Mouse (Mus musculus): ENCODE measurements around the gene Lrrc61. TPM values are rescaled to one million over a fixed set of nuclear protein-coding genes. Genes with fewer than 3 reads are reported as not detected.

Gene Lrrc61
- polyA plus RNA-seq, 1 experiment = 6.2 TPM

GRCm38 (mm10) chr6:48568036-48568984 is 13.7 kb downstream of the Lrrc61 start:
- Histone ChIP-seq H3K9me3 (replicated peaks; ENCODE audit: control insufficient read depth, insufficient read depth, low read length, poor library complexity, severe bottlenecking) (no peaks in the 10 kb centered on the region), H3K4me3 (ENCODE audit: low read depth, low read length) (no peak overlapping the region), H3K27me3 (ENCODE audit: control insufficient read depth, insufficient read depth, low read length, poor library complexity, severe bottlenecking) (no peaks in the 10 kb centered on the region), H3K9ac (ENCODE audit: low read depth, poor library complexity, severe bottlenecking) (no peak overlapping the region), H3K36me3 (ENCODE audit: control insufficient read depth, insufficient read depth, low read length, poor library complexity, severe bottlenecking) (no peaks in the 10 kb centered on the region), H3K4me1 (ENCODE audit: control insufficient read depth, insufficient read depth, low read length) (no peaks in the 10 kb centered on the region), H3K27ac (ENCODE audit: insufficient read depth, low read length) (no peak overlapping the region)
- no peak for TF ChIP-seq CTCF (IDR thresholded peaks at IDR 0.05; ENCODE audit: low read depth, low read length)

GRCm38 (mm10) chr6:48569065-48569807 is 14.6 kb downstream of the Lrrc61 start:
- Histone ChIP-seq H3K9me3 (replicated peaks; ENCODE audit: control insufficient read depth, insufficient read depth, low read length, poor library complexity, severe bottlenecking) (no peaks in the 10 kb centered on the region), H3K4me3 (ENCODE audit: low read depth, low read length) (no peak overlapping the region), H3K27me3 (ENCODE audit: control insufficient read depth, insufficient read depth, low read length, poor library complexity, severe bottlenecking) (no peaks in the 10 kb centered on the region), H3K4me1 (ENCODE audit: control insufficient read depth, insufficient read depth, low read length) (no peaks in the 10 kb centered on the region), H3K9ac (ENCODE audit: low read depth, poor library complexity, severe bottlenecking) (no peak overlapping the region), H3K27ac (ENCODE audit: insufficient read depth, low read length) (no peak overlapping the region), H3K36me3 (ENCODE audit: control insufficient read depth, insufficient read depth, low read length, poor library complexity, severe bottlenecking) (no peaks in the 10 kb centered on the region)
- no peak for TF ChIP-seq CTCF (IDR thresholded peaks at IDR 0.05; ENCODE audit: low read depth, low read length)
- no peak for TF ChIP-seq EP300 (IDR thresholded peaks at IDR 0.05; ENCODE audit: insufficient read depth, low read depth, low read length)

- H3K4me3 ChIP-seq (ENCODE audit: low read depth, low read length) = no peak overlapping the region
- H3K27me3 ChIP-seq (ENCODE audit: control insufficient read depth, insufficient read depth, low read length, poor library complexity, severe bottlenecking) = no peaks in the 10 kb centered on the region
- no peaks in the 10 kb centered on the region for H3K36me3 ChIP-seq (ENCODE audit: control insufficient read depth, insufficient read depth, low read length, poor library complexity, severe bottlenecking)
- TF ChIP-seq EP300 (IDR thresholded peaks at IDR 0.05; ENCODE audit: insufficient read depth, low read depth, low read length) = no peak
- no peak for TF ChIP-seq CTCF (IDR thresholded peaks at IDR 0.05; ENCODE audit: low read depth, low read length)
- no peaks in the 10 kb centered on the region for H3K4me1 ChIP-seq (ENCODE audit: control insufficient read depth, insufficient read depth, low read length)
- H3K9ac ChIP-seq (ENCODE audit: low read depth, poor library complexity, severe bottlenecking) = no peak overlapping the region
- no peaks in the 10 kb centered on the region for H3K9me3 ChIP-seq (replicated peaks; ENCODE audit: control insufficient read depth, insufficient read depth, low read length, poor library complexity, severe bottlenecking)
- no peak overlapping the region for H3K27ac ChIP-seq (ENCODE audit: insufficient read depth, low read length)
These were observed 17.4 kb downstream of the Lrrc61 start for GRCm38 (mm10) chr6:48572014-48572413.

- Histone ChIP-seq H3K36me3 (ENCODE audit: control insufficient read depth, insufficient read depth, low read length, poor library complexity, severe bottlenecking) (no peaks in the 10 kb centered on the region), H3K4me3 (ENCODE audit: low read depth, low read length) (no peak within 1 kb of the TSS), H3K27ac (ENCODE audit: insufficient read depth, low read length) (no peak within 1 kb of the TSS), H3K27me3 (ENCODE audit: control insufficient read depth, insufficient read depth, low read length, poor library complexity, severe bottlenecking) (no peaks in the 10 kb centered on the region), H3K9me3 (replicated peaks; ENCODE audit: control insufficient read depth, insufficient read depth, low read length, poor library complexity, severe bottlenecking) (no peaks in the 10 kb centered on the region), H3K4me1 (ENCODE audit: control insufficient read depth, insufficient read depth, low read length) (no peaks in the 10 kb centered on the region), H3K9ac (ENCODE audit: low read depth, poor library complexity, severe bottlenecking) (no peak within 1 kb of the TSS)
- TF ChIP-seq EP300 (IDR thresholded peaks at IDR 0.05; ENCODE audit: insufficient read depth, low read depth, low read length) = no peak
- no peak for TF ChIP-seq CTCF (IDR thresholded peaks at IDR 0.05; ENCODE audit: low read depth, low read length)
- TF ChIP-seq POLR2A (IDR thresholded peaks at IDR 0.05; ENCODE audit: insufficient read depth, low read length) = no peak
These were observed 18.0 kb downstream of the Lrrc61 start, which contains the start of gene Rarres2 for GRCm38 (mm10) chr6:48572572-48573061. Gene Rarres2 (minus strand): TSS chr6:48572789.

- no peaks in the 10 kb centered on the region for H3K9me3 ChIP-seq (replicated peaks; ENCODE audit: control insufficient read depth, insufficient read depth, low read length, poor library complexity, severe bottlenecking)
- TF ChIP-seq EP300 (IDR thresholded peaks at IDR 0.05; ENCODE audit: insufficient read depth, low read depth, low read length) (no peak), CTCF (IDR thresholded peaks at IDR 0.05; ENCODE audit: low read depth, low read length) (no peak), POLR2A (IDR thresholded peaks at IDR 0.05; ENCODE audit: insufficient read depth, low read length) (no peak)
- H3K27ac ChIP-seq (ENCODE audit: insufficient read depth, low read length) = no peak overlapping the region
- H3K4me1 ChIP-seq (ENCODE audit: control insufficient read depth, insufficient read depth, low read length) = no peaks in the 10 kb centered on the region
- no peak overlapping the region for H3K9ac ChIP-seq (ENCODE audit: low read depth, poor library complexity, severe bottlenecking)
- H3K36me3 ChIP-seq (ENCODE audit: control insufficient read depth, insufficient read depth, low read length, poor library complexity, severe bottlenecking) = no peaks in the 10 kb centered on the region
- no peaks in the 10 kb centered on the region for H3K27me3 ChIP-seq (ENCODE audit: control insufficient read depth, insufficient read depth, low read length, poor library complexity, severe bottlenecking)
- H3K4me3 ChIP-seq (ENCODE audit: low read depth, low read length) = no peak overlapping the region
These were observed 18.7 kb downstream of the Lrrc61 start for GRCm38 (mm10) chr6:48573280-48573679.

GRCm38 (mm10) chr6:48573981-48574380 is 19.4 kb downstream of the Lrrc61 start:
- TF ChIP-seq POLR2A (IDR thresholded peaks at IDR 0.05; ENCODE audit: insufficient read depth, low read length) (no peak), EP300 (IDR thresholded peaks at IDR 0.05; ENCODE audit: insufficient read depth, low read depth, low read length) (no peak), CTCF (IDR thresholded peaks at IDR 0.05; ENCODE audit: low read depth, low read length) (no peak)
- no peak overlapping the region for H3K9ac ChIP-seq (ENCODE audit: low read depth, poor library complexity, severe bottlenecking)
- no peaks in the 10 kb centered on the region for H3K36me3 ChIP-seq (ENCODE audit: control insufficient read depth, insufficient read depth, low read length, poor library complexity, severe bottlenecking)
- H3K27me3 ChIP-seq (ENCODE audit: control insufficient read depth, insufficient read depth, low read length, poor library complexity, severe bottlenecking) = no peaks in the 10 kb centered on the region
- no peak overlapping the region for H3K27ac ChIP-seq (ENCODE audit: insufficient read depth, low read length)
- H3K9me3 ChIP-seq (replicated peaks; ENCODE audit: control insufficient read depth, insufficient read depth, low read length, poor library complexity, severe bottlenecking) = no peaks in the 10 kb centered on the region
- H3K4me3 ChIP-seq (ENCODE audit: low read depth, low read length) = no peak overlapping the region
- H3K4me1 ChIP-seq (ENCODE audit: control insufficient read depth, insufficient read depth, low read length) = no peaks in the 10 kb centered on the region

Measured in ES-Bruce4 (cell line).